ENCODE assay signal across 9 mouse cellular contexts in genomic region chr11:60182116-60182670, GRCm38 (mm10). TPM values are rescaled to one million over a fixed set of nuclear protein-coding genes. Genes with fewer than 3 reads are reported as not detected.
DNase-seq lines count a peak whose midpoint lies in the region; ATAC-seq and TF ChIP-seq lines count a peak whose summit lies in the region.
"Had no signal": no experiment of that assay in that cellular context is flagged by ENCODE, and none has a peak within 500 bp of the region (broad histone marks: within the 10 kb centered on the region; RNA-seq: fewer than 3 reads in every experiment).

No protein-coding gene starts in this region.

- no peak for ATAC-seq in cerebellum, adult (ENCODE audit: insufficient number of reproducible peaks, low FRiP score, low TSS enrichment)
- ATAC-seq in stomach, postnatal 0 days (ENCODE audit: low FRiP score, low TSS enrichment): no peak
- ATAC-seq in erythroblast, adult 5-6 weeks (replicated peaks; ENCODE audit: low FRiP score, poor library complexity, severe bottlenecking): no peak

- peak; percentile 76 to 78 for DNase-seq in cerebellum, postnatal 10 days
- DNase-seq in right cerebral cortex, postnatal 10 days (ENCODE audit: low spot score in 2 of 2): peak; percentile 70 to 77
- DNase-seq in right cerebral cortex, adult 18-20 months: no peak
- peak; percentile 94 to 95 for DNase-seq in kidney, postnatal 25 days
- peak; percentile 68 for DNase-seq in stomach, postnatal 0 days (ENCODE audit: low spot score)
- DNase-seq in layer of hippocampus, postnatal 14 days (ENCODE audit: low spot score in 2 of 2): no peak

- no peaks in the 10 kb centered on the region for H3K9me3 ChIP-seq in stomach, postnatal 0 days (ENCODE audit: control insufficient read depth, low read length)

- no peaks in the 10 kb centered on the region for H3K27me3 ChIP-seq in stomach, postnatal 0 days (ENCODE audit: control insufficient read depth, insufficient read depth, low read length)
- H3K27me3 ChIP-seq: CH12.LX had no signal

- no peak overlapping the region for H3K9ac ChIP-seq in stomach, postnatal 0 days (ENCODE audit: low read length)

- H3K4me1 ChIP-seq in stomach, postnatal 0 days (replicated peaks; ENCODE audit: control insufficient read depth, insufficient read depth): peaks cover 32% of the 10 kb centered on the region

- TF ChIP-seq EP300 in stomach, postnatal 0 days (optimal IDR thresholded peaks at IDR 0.05): no peak

- peaks cover 14% of the 10 kb centered on the region for H3K36me3 ChIP-seq in stomach, postnatal 0 days (ENCODE audit: control insufficient read depth, insufficient read depth, low read length)

- no peak overlapping the region for H3K4me2 ChIP-seq in stomach, postnatal 0 days (replicated peaks; ENCODE audit: low read depth)

- TF ChIP-seq CTCF in stomach, postnatal 0 days (IDR thresholded peaks at IDR 0.05; ENCODE audit: low read depth): no peak

- peak overlapping the region; percentile 35; the same call in 1 of the 2 replicates for H3K27ac ChIP-seq in stomach, postnatal 0 days (replicated peaks)

- H3K4me3 ChIP-seq in stomach, postnatal 0 days (ENCODE audit: low read depth, low read length): no peak overlapping the region

- 74% methylated on average over 12 of the region's 12 CpGs for WGBS in stomach, postnatal 0 days

RNA-seq across cellular contexts. Expression of gene Srebf1, which starts 40.2 kb away (rescaled TPM):
- 44.7 and 47.9 TPM in 2 replicates for polyA plus RNA-seq in stomach, postnatal 0 days (2015; fragmentation: Nextera tagmentation; extraction: Ambion mirVana)
- 10 to 100 TPM; 53.2 to 55.2 TPM for total RNA-seq in layer of hippocampus, postnatal 14 days (2021)
- 1.3 and 13.0 TPM in 2 replicates for total RNA-seq in erythroblast, adult 5-6 weeks (2015; ENCODE audit: low replicate concordance)
- total RNA-seq in erythroblast, adult 5-6 weeks (2017; ENCODE audit: low replicate concordance): 4.6 and 12.2 TPM in 2 replicates

Comparison
In these comparisons a context has a peak if more than half of its experiments do, and no peak if none do; other contexts are left out.
1. DNase-seq: peak in cerebellum, postnatal 10 days (2 of 2), right cerebral cortex, postnatal 10 days (2 of 2), kidney, postnatal 25 days (2 of 2) and stomach, postnatal 0 days (single experiment); none in right cerebral cortex, adult 18-20 months (single experiment) and layer of hippocampus, postnatal 14 days (0 of 2).